ENCODE assay signal across 14 mouse cellular contexts in genomic region chr5:100437086-100437485, GRCm38 (mm10). TPM values are rescaled to one million over a fixed set of nuclear protein-coding genes. Genes with fewer than 3 reads are reported as not detected.
A peak's percentile ranks its signal among the peaks of the same experiment; 100 is the strongest.
DNase-seq lines count a peak whose midpoint lies in the region; ATAC-seq and TF ChIP-seq lines count a peak whose summit lies in the region.
"Had no signal": no experiment of that assay in that cellular context is flagged by ENCODE, and none has a peak within 500 bp of the region (broad histone marks: within the 10 kb centered on the region; RNA-seq: fewer than 3 reads in every experiment).

No protein-coding gene starts in this region.

- DNase-seq in heart, adult 2 months, result no peak
- DNase-seq in heart, postnatal 14 days, result no peak
- DNase-seq in liver, postnatal 0 days, result no peak
- no peak for DNase-seq in liver
- DNase-seq in thymus, postnatal 14 days, result no peak
- DNase-seq: cerebellum, adult 11-12 months; cerebellum, postnatal 36 days; lung, adult 18-20 months had no signal

- no peak overlapping the region for H3K27ac ChIP-seq in heart, adult 2 months
- no peak overlapping the region for H3K27ac ChIP-seq in liver, postnatal 0 days (ENCODE audit: low read depth)
- H3K27ac ChIP-seq: embryonic facial prominence, embryonic 12.5 days; hindbrain, embryonic 14.5 days; limb, embryonic 10.5 days; neural tube, embryonic 13.5 days had no signal

- ATAC-seq in liver, postnatal 0 days, result no peak
- ATAC-seq in megakaryocyte progenitor cell, adult 5-6 weeks (replicated peaks; ENCODE audit: poor library complexity), result peak; percentile 46

- H3K4me3 ChIP-seq in heart, adult 2 months, result no peak overlapping the region
- no peak overlapping the region for H3K4me3 ChIP-seq in liver, postnatal 0 days (ENCODE audit: low read depth, low read length)
- no peak overlapping the region for H3K4me3 ChIP-seq in E14TG2a.4 (replicated peaks; ENCODE audit: low read length)
- H3K4me3 ChIP-seq: embryonic facial prominence, embryonic 12.5 days; limb, embryonic 10.5 days; neural tube, embryonic 13.5 days had no signal

- intact Hi-C loops in heart, adult 2 months (cut with DNase I), result no loop called here
- intact Hi-C loops in heart, postnatal 14 days (cut with DNase I), result no loop called here

- TF ChIP-seq POLR2A in heart, adult 2 months (IDR thresholded peaks at IDR 0.05; ENCODE audit: insufficient read depth, low read depth, low read length), result no peak

- no peaks in the 10 kb centered on the region for H3K36me3 ChIP-seq in heart, adult 2 months (ENCODE audit: control insufficient read depth, insufficient read depth, low read length)
- peaks cover 11% of the 10 kb centered on the region for H3K36me3 ChIP-seq in liver, postnatal 0 days (replicated peaks; ENCODE audit: insufficient read depth, low read length)
- H3K36me3 ChIP-seq in E14TG2a.4 (ENCODE audit: insufficient read depth, low read length), result peaks cover 23% of the 10 kb centered on the region; the same call in 1 of the 2 replicates

- H3K9ac ChIP-seq in heart, adult 2 months (ENCODE audit: low read depth, low read length), result no peak overlapping the region
- H3K9ac ChIP-seq in liver, postnatal 0 days (replicated peaks), result no peak overlapping the region
- H3K9ac ChIP-seq: embryonic facial prominence, embryonic 12.5 days; hindbrain, embryonic 14.5 days; neural tube, embryonic 13.5 days had no signal

- 0 out of 2 replicates have a peak, but pooled peaks have one; percentile 18 for TF ChIP-seq CTCF in heart, adult 2 months (IDR thresholded peaks at IDR 0.05)
- peak; percentile 47 for TF ChIP-seq CTCF in liver, postnatal 0 days (IDR thresholded peaks at IDR 0.05; ENCODE audit: low read depth)
- TF ChIP-seq CTCF in E14TG2a.4 (conservative IDR thresholded peaks at IDR 0.05; ENCODE audit: low read length), result peak; percentile 64

- no peaks in the 10 kb centered on the region for H3K27me3 ChIP-seq in heart, adult 2 months (ENCODE audit: control insufficient read depth, insufficient read depth, low read length)
- H3K27me3 ChIP-seq in liver, postnatal 0 days (ENCODE audit: insufficient read depth, low read length), result no peaks in the 10 kb centered on the region
- H3K27me3 ChIP-seq in E14TG2a.4 (ENCODE audit: insufficient read depth, low read length), result no peaks in the 10 kb centered on the region
- H3K27me3 ChIP-seq: embryonic facial prominence, embryonic 12.5 days; neural tube, embryonic 13.5 days had no signal

- H3K4me1 ChIP-seq in heart, adult 2 months (ENCODE audit: control insufficient read depth, insufficient read depth, low read length), result no peaks in the 10 kb centered on the region
- no peaks in the 10 kb centered on the region for H3K4me1 ChIP-seq in liver, postnatal 0 days (ENCODE audit: insufficient read depth)
- no peaks in the 10 kb centered on the region for H3K4me1 ChIP-seq in E14TG2a.4 (replicated peaks; ENCODE audit: low read depth, low read length)
- H3K4me1 ChIP-seq: embryonic facial prominence, embryonic 12.5 days; limb, embryonic 10.5 days; neural tube, embryonic 13.5 days had no signal

- H3K79me2 ChIP-seq in heart, adult 2 months (replicated peaks; ENCODE audit: control insufficient read depth, insufficient read depth, low read length), result no peaks in the 10 kb centered on the region

- 97% methylated on average over 4 of the region's 4 CpGs for WGBS in heart, adult 2 months
- 97% methylated on average over 4 of the region's 4 CpGs for WGBS in liver, postnatal 0 days (ENCODE audit: insufficient replicate concordance)

- no peaks in the 10 kb centered on the region for H3K9me3 ChIP-seq in liver, postnatal 0 days (ENCODE audit: low read length)
- H3K9me3 ChIP-seq in E14TG2a.4 (ENCODE audit: low read length), result no peaks in the 10 kb centered on the region
- H3K9me3 ChIP-seq: embryonic facial prominence, embryonic 12.5 days; limb, embryonic 10.5 days; neural tube, embryonic 13.5 days had no signal

- no peak for TF ChIP-seq EP300 in heart, adult 2 months (IDR thresholded peaks at IDR 0.05; ENCODE audit: insufficient read depth, low read depth, low read length)
- no peak for TF ChIP-seq EP300 in liver, postnatal 0 days (IDR thresholded peaks at IDR 0.05; ENCODE audit: low read depth)

- H3K4me2 ChIP-seq in liver, postnatal 0 days (ENCODE audit: low read depth, low read length), result no peak overlapping the region
- H3K4me2 ChIP-seq: embryonic facial prominence, embryonic 12.5 days; hindbrain, embryonic 14.5 days; neural tube, embryonic 13.5 days had no signal

RNA-seq across cellular contexts. Expression of gene Sec31a, which starts 21.1 kb away (rescaled TPM):
- 100 to 1,000 TPM; 101 to 111 TPM for total RNA-seq in heart, adult 2 months (2021)
- 184 and 201 TPM in 2 replicates for polyA plus RNA-seq in heart, adult 2 months (2012; rRNA removed)
- total RNA-seq in heart, postnatal 14 days (2021), result 100 to 1,000 TPM; 114 to 118 TPM
- 54.7 and 55.1 TPM in 2 replicates for polyA plus RNA-seq in liver, postnatal 0 days (2015; fragmentation: Nextera tagmentation; extraction: Ambion mirVana)
- total RNA-seq in megakaryocyte progenitor cell, adult 5-6 weeks (2015), result 158 and 166 TPM in 2 replicates
- total RNA-seq in megakaryocyte progenitor cell, adult 5-6 weeks (2017), result 125 and 137 TPM in 2 replicates
